Mouse (Mus musculus) ovary, postnatal 10 days (tissue): ENCODE data around the gene Tubgcp6.

Experiments
- DNase-seq: peaks from one replicate; pipeline ENCODE4 v3.0.0; 2022; ENCODE audit warnings: low spot score

Tubgcp6 gene

GRCm38 (mm10) chr15:89063536-89063935 is 59.4 kb downstream of the Tubgcp6 start:
- no peak for DNase-seq

GRCm38 (mm10) chr15:89063001-89063400 is 59.9 kb downstream of the Tubgcp6 start:
- DNase-seq = no peak

- DNase-seq = no peak
These were observed 60.4 kb downstream of the Tubgcp6 start for GRCm38 (mm10) chr15:89062518-89062910.

GRCm38 (mm10) chr15:89061761-89062517 is 61.0 kb downstream of the Tubgcp6 start:
- DNase-seq = no peak

- DNase-seq = no peak
These were observed 62.0 kb downstream of the Tubgcp6 start for GRCm38 (mm10) chr15:89060811-89061460.

- DNase-seq = no peak
These were observed 62.8 kb downstream of the Tubgcp6 start for GRCm38 (mm10) chr15:89060032-89060681.

GRCm38 (mm10) chr15:89059161-89059931 is 63.6 kb downstream of the Tubgcp6 start, which contains the start of gene Panx2:
TSS of gene Panx2 (plus strand) at chr15:89059734.
- DNase-seq = no peak

- DNase-seq = no peak
These were observed 64.2 kb downstream of the Tubgcp6 start for GRCm38 (mm10) chr15:89058736-89059135.

- DNase-seq = no peak
These were observed 68.2 kb downstream of the Tubgcp6 start for GRCm38 (mm10) chr15:89054666-89055065.
